Mouse (Mus musculus) olfactory bulb, adult 2 months (tissue): ENCODE measurements around the gene Pam.

Experiments used
- CTCF ChIP-seq: fragments of 200-500 bp; IDR thresholded peaks from 2 replicates; pipeline ENCODE4 v1.5.1; 2012; ENCODE audit warnings: low read depth, mild to moderate bottlenecking, low read length, moderate library complexity; ENCODE audit not compliant: insufficient read depth
- POLR2A ChIP-seq: fragments of 200-500 bp; IDR thresholded peaks from 2 replicates; pipeline ENCODE4 v1.6.1; 2012; ENCODE audit warnings: mild to moderate bottlenecking, low read depth, low read length, moderate library complexity; ENCODE audit not compliant: insufficient read depth

DNA sequence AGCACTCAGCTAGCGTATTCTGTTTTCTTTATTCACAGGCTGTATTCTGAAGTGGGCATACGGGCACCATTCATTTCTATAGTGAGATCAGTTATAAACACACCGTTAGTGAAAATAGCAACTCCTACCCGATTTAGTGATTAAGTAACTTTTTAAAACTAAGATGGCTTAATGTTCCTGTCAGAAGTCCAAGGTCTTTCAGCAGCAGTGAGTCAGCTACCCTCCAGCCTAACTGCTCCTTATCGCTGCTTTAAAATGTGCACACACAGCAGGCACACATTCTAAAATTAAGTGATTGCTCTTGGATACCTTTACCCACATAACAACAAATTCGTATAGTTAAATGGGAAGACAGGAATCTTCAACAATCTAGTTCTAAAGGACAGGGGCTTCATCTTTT is 39.2 kb downstream of the Pam start:
- TF ChIP-seq POLR2A (no peak), CTCF (no peak)
